Mouse (Mus musculus) MEL (cell line): ENCODE data around the gene Smg6. TPM values are rescaled to one million over a fixed set of nuclear protein-coding genes. Genes with fewer than 3 reads are reported as not detected.

Experiments
- DNase-seq: peaks from one replicate; pipeline ENCODE4 v3.0.0; 2011; ENCODE audit warnings: low read depth, low spot score
- H3K27ac ChIP-seq: 2 replicates; pipeline ENCODE4 v1.5.1; 2012; ENCODE audit warnings: low read depth, mild to moderate bottlenecking, control low read depth, low read length, moderate library complexity; ENCODE audit not compliant: control insufficient read depth
- H3K27me3 ChIP-seq, 2 experiments: fragments of 150-350 bp in 1 of 2; sonication (generic) in 1 of 2; 2 replicates each; pipeline ENCODE4 v1.6.1; 2012; ENCODE audit warnings: low read length in 2 of 2, mild to moderate bottlenecking in 2 of 2, improper control_type of control experiment in 1 of 2, moderate library complexity in 1 of 2; ENCODE audit not compliant: insufficient read depth in 2 of 2, control insufficient read depth in 1 of 2
- H3K36me3 ChIP-seq, 2 experiments: 2 replicates each; pipeline ENCODE4 v1.6.1; 2012 to 2014; ENCODE audit warnings: low read length in 2 of 2, improper control_type of control experiment in 1 of 2, inconsistent platforms in 1 of 2, mild to moderate bottlenecking in 1 of 2; ENCODE audit not compliant: insufficient read depth in 2 of 2, control insufficient read depth in 1 of 2
- H3K4me1 ChIP-seq, 2 experiments: fragments of 150-350 bp in 1 of 2; sonication (generic) in 1 of 2; 2 replicates each; pipeline ENCODE4 v1.6.1; 2012; ENCODE audit warnings: low read length in 2 of 2, improper control_type of control experiment in 1 of 2, mild to moderate bottlenecking in 1 of 2; ENCODE audit not compliant: insufficient read depth in 2 of 2, control insufficient read depth in 1 of 2
- H3K4me3 ChIP-seq, 2 experiments: fragments of 150-350 bp in 1 of 2; sonication (generic) in 1 of 2; 2 replicates each; pipeline ENCODE4 v1.5.1; 2012; ENCODE audit warnings: low read depth in 2 of 2, low read length in 2 of 2, mild to moderate bottlenecking in 2 of 2, moderate library complexity in 2 of 2, control low read depth in 1 of 2, improper control_type of control experiment in 1 of 2; ENCODE audit not compliant: control insufficient read depth in 1 of 2, insufficient read depth in 1 of 2
- H3K79me2 ChIP-seq: 2 replicates; pipeline ENCODE4 v1.6.1; 2012; ENCODE audit warnings: mild to moderate bottlenecking, low read length, moderate library complexity; ENCODE audit not compliant: control insufficient read depth, poor library complexity, insufficient read depth
- H3K9ac ChIP-seq: 2 replicates; pipeline ENCODE4 v1.6.1; 2012; ENCODE audit warnings: low read depth, mild to moderate bottlenecking, control low read depth, low read length, moderate library complexity; ENCODE audit not compliant: control insufficient read depth, poor library complexity, severe bottlenecking
- H3K9me3 ChIP-seq: fragments of 150-350 bp; sonication (generic); replicated peaks from 2 replicates; pipeline ENCODE4 v1.6.1; 2012; ENCODE audit warnings: mild to moderate bottlenecking, low read length, improper control_type of control experiment, moderate library complexity; ENCODE audit not compliant: insufficient read depth
- ELF1 ChIP-seq: IDR thresholded peaks from 2 replicates; pipeline ENCODE4 v1.6.1; 2014; ENCODE audit warnings: low read depth, mild to moderate bottlenecking, inconsistent platforms, low read length, improper control_type of control experiment, moderate library complexity
- ETS1 ChIP-seq: IDR thresholded peaks from 2 replicates; pipeline ENCODE4 v1.6.1; 2012; ENCODE audit warnings: low read depth, mild to moderate bottlenecking, inconsistent platforms, low read length, improper control_type of control experiment, moderate library complexity
- GABPA ChIP-seq: IDR thresholded peaks from 2 replicates; pipeline ENCODE4 v1.6.1; 2012; ENCODE audit warnings: low read depth, mild to moderate bottlenecking, inconsistent platforms, low read length, improper control_type of control experiment, moderate library complexity
- GATA1 ChIP-seq: IDR thresholded peaks from 2 replicates; pipeline ENCODE4 v1.6.1; 2011; ENCODE audit warnings: low read depth, low read length, improper control_type of control experiment
- HCFC1 ChIP-seq: IDR thresholded peaks from 2 replicates; pipeline ENCODE4 v1.6.1; 2012; ENCODE audit warnings: low read depth, mild to moderate bottlenecking, inconsistent platforms, low read length, improper control_type of control experiment, moderate library complexity
- JUND ChIP-seq: IDR thresholded peaks from 2 replicates; pipeline ENCODE4 v1.6.1; 2011; ENCODE audit warnings: low read depth, mild to moderate bottlenecking, improper control_type of control experiment, low read length
- KAT2A ChIP-seq: conservative IDR thresholded peaks from 2 replicates; pipeline ENCODE4 v1.6.1; 2012; ENCODE audit warnings: low read depth, low read length, improper control_type of control experiment, inconsistent platforms
- MAX ChIP-seq: IDR thresholded peaks from 2 replicates; pipeline ENCODE4 v1.6.1; 2011; ENCODE audit warnings: low read length, improper control_type of control experiment
- MAZ ChIP-seq: IDR thresholded peaks from 2 replicates; pipeline ENCODE4 v1.6.1; 2012; ENCODE audit warnings: low read depth, mild to moderate bottlenecking, inconsistent platforms, low read length, improper control_type of control experiment
- MXI1 ChIP-seq: IDR thresholded peaks from 2 replicates; pipeline ENCODE4 v1.6.1; 2011; ENCODE audit warnings: mild to moderate bottlenecking, low read depth, low read length, improper control_type of control experiment
- MYB ChIP-seq: IDR thresholded peaks from 2 replicates; pipeline ENCODE4 v1.6.1; 2011; ENCODE audit warnings: mild to moderate bottlenecking, low read depth, low read length, improper control_type of control experiment
- MYC ChIP-seq: IDR thresholded peaks from 2 replicates; pipeline ENCODE4 v1.6.1; 2011; ENCODE audit warnings: low read depth, mild to moderate bottlenecking, low read length, improper control_type of control experiment, moderate library complexity
- NRF1 ChIP-seq: IDR thresholded peaks from 2 replicates; pipeline ENCODE4 v1.6.1; 2014; ENCODE audit warnings: low read depth, mild to moderate bottlenecking, inconsistent platforms, low read length, improper control_type of control experiment, moderate library complexity; ENCODE audit not compliant: poor library complexity, insufficient read depth, severe bottlenecking
- SMC3 ChIP-seq: IDR thresholded peaks from 2 replicates; pipeline ENCODE4 v1.6.1; 2011; ENCODE audit warnings: low read depth, low read length, improper control_type of control experiment
- TAL1 ChIP-seq: IDR thresholded peaks from 2 replicates; pipeline ENCODE4 v1.6.1; 2012; ENCODE audit warnings: mild to moderate bottlenecking, inconsistent platforms, low read length, moderate library complexity, mixed read lengths
- TCF12 ChIP-seq: IDR thresholded peaks from 2 replicates; pipeline ENCODE4 v1.6.1; 2014; ENCODE audit warnings: low read depth, mild to moderate bottlenecking, inconsistent platforms, low read length, improper control_type of control experiment, moderate library complexity
- ZC3H11A ChIP-seq: IDR thresholded peaks from 2 replicates; pipeline ENCODE4 v1.6.1; 2012; ENCODE audit warnings: low read depth, mild to moderate bottlenecking, inconsistent platforms, low read length, improper control_type of control experiment
- ZKSCAN1 ChIP-seq: IDR thresholded peaks from 2 replicates; pipeline ENCODE4 v1.6.1; 2012; ENCODE audit warnings: low read depth, mild to moderate bottlenecking, inconsistent platforms, low read length, improper control_type of control experiment, moderate library complexity
- ZMIZ1 ChIP-seq: IDR thresholded peaks from 2 replicates; pipeline ENCODE4 v1.6.1; 2012; ENCODE audit warnings: low read depth, mild to moderate bottlenecking, inconsistent platforms, low read length, improper control_type of control experiment, moderate library complexity
- polyA plus RNA-seq, 2 experiments: library from polyadenylated mRNA; stranded (reverse) in 1 of 2; unstranded in 1 of 2; fragments of >175 nt in 1 of 2; fragments of >200 nt in 1 of 2; gene quantifications; 2 replicates each; pipeline versions ENCODE4 v1.2.1 to v1.2.4; 2012; ENCODE audit warnings: low replicate concordance in 2 of 2, low read depth in 1 of 2; ENCODE audit not compliant: insufficient read length in 2 of 2, insufficient read depth in 1 of 2, missing spikeins in 1 of 2
- total RNA-seq: library from RNA; depleted of rRNA; stranded (reverse); fragments of 300-350 nt; gene quantifications from 2 replicates; pipeline ENCODE4 v1.2.3, GENCODE M21; 2012

Smg6 gene
- total and polyA plus RNA-seq, 3 experiments = 11.6 to 19.0 TPM; not detected in 1

DNA sequence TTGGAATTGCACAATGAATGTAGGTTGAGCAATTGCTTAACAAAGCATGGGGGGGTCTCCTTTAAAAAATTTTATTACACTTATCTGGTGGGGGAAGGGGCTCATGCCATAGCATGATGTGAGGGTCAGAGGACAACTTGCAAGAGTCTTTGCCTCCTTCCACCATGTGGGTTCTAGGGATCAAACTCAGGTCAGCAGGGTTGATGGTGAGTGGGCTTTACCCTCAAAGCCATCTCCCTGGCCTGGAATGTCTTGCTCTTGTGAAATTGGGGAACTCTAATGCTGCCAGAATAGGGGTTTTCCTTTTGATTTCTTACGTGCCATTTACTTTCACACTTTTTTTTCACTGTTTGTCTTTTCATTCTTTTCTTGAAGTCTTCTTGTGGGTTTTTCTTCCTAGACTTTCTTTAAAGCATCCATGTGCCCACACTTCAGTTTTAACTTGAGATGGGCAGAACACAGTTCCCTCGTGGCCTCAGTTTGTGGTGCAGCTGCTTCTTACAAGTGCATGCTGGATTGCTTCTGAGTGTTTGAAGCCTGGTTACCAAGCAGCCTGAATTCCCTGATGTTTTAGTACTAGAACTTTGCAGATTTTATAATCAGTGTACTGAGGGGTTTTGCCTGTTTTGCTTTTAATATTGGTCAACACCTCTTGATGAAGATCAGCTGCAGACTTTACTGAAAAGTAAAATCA is 147.5 kb downstream of the Smg6 start:
- Histone ChIP-seq H3K4me3 (no peak overlapping the region), H3K36me3 (peaks cover 0 to 35% of the 10 kb centered on the region in 2 experiments; a peak in 2 of 4 replicates), H3K27me3 (no peaks in the 10 kb centered on the region), H3K79me2 (no peaks in the 10 kb centered on the region), H3K9me3 (no peaks in the 10 kb centered on the region), H3K4me1 (peaks cover 21 to 23% of the 10 kb centered on the region in 2 experiments), H3K9ac (no peak overlapping the region), H3K27ac (no peak overlapping the region)
- DNase-seq = no peak
- TF ChIP-seq KAT2A = no peak
- no peak for TF ChIP-seq TAL1
- TF ChIP-seq MXI1 = no peak
- no peak for TF ChIP-seq MYC
- TF ChIP-seq MAX = no peak
- TF ChIP-seq ELF1 = no peak
- TF ChIP-seq TCF12 = no peak
- TF ChIP-seq HCFC1 = no peak
- no peak for TF ChIP-seq GATA1
- TF ChIP-seq MYB = no peak
- TF ChIP-seq ETS1 = no peak
- TF ChIP-seq NRF1 = no peak

DNA sequence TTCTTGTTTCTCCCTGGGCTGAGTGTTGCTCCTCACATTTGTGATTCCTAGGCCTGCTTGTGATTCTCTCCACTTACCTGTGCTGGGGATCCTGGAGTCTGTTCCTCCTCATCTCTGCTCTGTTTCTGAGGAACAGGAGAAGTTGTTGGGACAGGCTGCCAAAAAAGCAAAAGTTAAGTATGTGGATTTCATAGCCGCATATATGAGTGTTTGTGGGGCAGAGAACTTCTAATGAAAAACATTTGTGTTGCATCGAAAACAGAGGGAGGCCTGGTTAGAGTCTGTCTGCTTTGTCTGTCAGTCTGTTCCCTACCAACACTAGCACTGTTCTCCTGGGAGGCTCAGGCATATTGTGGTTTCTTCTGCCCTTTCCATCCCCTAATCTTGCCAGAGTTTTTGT is 148.1 kb downstream of the Smg6 start:
- peaks cover 0 to 35% of the 10 kb centered on the region in 2 experiments; a peak in 2 of 4 replicates for H3K36me3 ChIP-seq
- H3K9ac ChIP-seq = no peak overlapping the region
- H3K4me1 ChIP-seq = peaks cover 21 to 23% of the 10 kb centered on the region in 2 experiments
- TF ChIP-seq MAZ (no peak), ZC3H11A (no peak), ZKSCAN1 (no peak), ZMIZ1 (no peak), GABPA (no peak), MXI1 (no peak), SMC3 (no peak), JUND (no peak)
- TF ChIP-seq, all 39 proteins: peak for 0
- Histone ChIP-seq H3K9me3 (no peaks in the 10 kb centered on the region), H3K27ac (no peak overlapping the region), H3K27me3 (no peaks in the 10 kb centered on the region), H3K4me3 (no peak overlapping the region), H3K79me2 (no peaks in the 10 kb centered on the region)
- no peak for DNase-seq
